Comparison of ENCODE assay signal across 8 mouse cellular contexts in the genomic region with DNA sequence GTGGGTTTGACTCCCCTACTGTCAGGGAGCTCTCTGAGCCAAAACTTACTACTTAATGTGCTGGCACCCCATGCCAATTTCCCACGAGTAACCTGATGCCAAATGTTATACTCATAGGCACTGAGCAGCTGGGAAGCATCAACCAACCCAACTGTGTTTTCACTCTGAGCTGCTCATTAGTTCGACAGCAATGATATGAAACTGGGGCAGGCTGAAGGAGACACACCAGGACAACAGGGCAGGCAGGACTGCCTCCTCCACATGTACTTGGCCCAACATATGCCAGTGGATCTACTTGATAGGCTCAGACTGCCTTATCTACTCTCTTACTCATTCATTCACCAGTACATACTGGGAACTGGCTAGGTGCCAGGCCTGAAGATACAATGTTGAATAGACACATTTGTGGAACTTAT. TPM values are rescaled to one million over a fixed set of nuclear protein-coding genes. Genes with fewer than 3 reads are reported as not detected.
A peak's percentile ranks its signal among the peaks of the same experiment; 100 is the strongest.
DNase-seq lines count a peak whose midpoint lies in the region; ATAC-seq and TF ChIP-seq lines count a peak whose summit lies in the region.

No protein-coding gene starts in this region.

- H3K27me3 ChIP-seq in liver, embryonic 16.5 days (ENCODE audit: control insufficient read depth, insufficient read depth, low read depth, low read length), result no peaks in the 10 kb centered on the region
- no peaks in the 10 kb centered on the region for H3K27me3 ChIP-seq in forebrain, postnatal 0 days (ENCODE audit: insufficient read depth, low read length)

- no peaks in the 10 kb centered on the region for H3K9me3 ChIP-seq in liver, embryonic 16.5 days (replicated peaks; ENCODE audit: control insufficient read depth, low read length)
- H3K9me3 ChIP-seq in forebrain, postnatal 0 days (ENCODE audit: low read length), result no peaks in the 10 kb centered on the region

- no peak overlapping the region for H3K4me2 ChIP-seq in liver, embryonic 16.5 days (ENCODE audit: low read depth, low read length)
- H3K4me2 ChIP-seq in forebrain, postnatal 0 days (ENCODE audit: low read depth), result no peak overlapping the region

- H3K36me3 ChIP-seq in liver, embryonic 16.5 days (ENCODE audit: control insufficient read depth, insufficient read depth), result peaks cover 17% of the 10 kb centered on the region
- H3K36me3 ChIP-seq in forebrain, postnatal 0 days (ENCODE audit: insufficient read depth), result peaks cover 90% of the 10 kb centered on the region

- ATAC-seq in liver, embryonic 16.5 days (ENCODE audit: low read depth), result peak; percentile 66
- ATAC-seq in forebrain, postnatal 0 days, result peak; percentile 89

- 52% methylated on average over 2 of the region's 2 CpGs for WGBS in liver, embryonic 16.5 days (ENCODE audit: insufficient replicate concordance)
- WGBS in forebrain, postnatal 0 days, result 43% methylated on average over 2 of the region's 2 CpGs

- no peak overlapping the region for H3K4me3 ChIP-seq in liver, embryonic 16.5 days (ENCODE audit: low read depth, low read length)
- no peak overlapping the region for H3K4me3 ChIP-seq in forebrain, postnatal 0 days (ENCODE audit: low read depth, low read length)

- H3K4me1 ChIP-seq in liver, embryonic 16.5 days (ENCODE audit: control insufficient read depth, low read depth, low read length), result peaks cover 2% of the 10 kb centered on the region; the same call in 1 of the 2 replicates
- no peaks in the 10 kb centered on the region for H3K4me1 ChIP-seq in forebrain, postnatal 0 days (ENCODE audit: insufficient read depth)

- H3K9ac ChIP-seq in liver, embryonic 16.5 days (ENCODE audit: low read depth, low read length), result no peak overlapping the region
- H3K9ac ChIP-seq in forebrain, postnatal 0 days, result no peak overlapping the region

- DNase-seq in cerebellum, adult 9-10 months, result peak; percentile 21
- no peak for DNase-seq in cerebellum, postnatal 4 days (ENCODE audit: low spot score in 2 of 2)
- no peak for DNase-seq in liver
- DNase-seq in forebrain, postnatal 0 days, result peak; percentile 65
- peak; percentile 52 to 55 for DNase-seq in right cerebral cortex, postnatal 10 days (ENCODE audit: low spot score in 2 of 2)
- DNase-seq in gastrocnemius, adult 8-10 months (ENCODE audit: low spot score in 2 of 2), result no peak
- no peak for DNase-seq in gastrocnemius, postnatal 10 days

- no peak overlapping the region for H3K27ac ChIP-seq in liver, embryonic 16.5 days (ENCODE audit: low read length)
- no peak overlapping the region for H3K27ac ChIP-seq in forebrain, postnatal 0 days (ENCODE audit: low read depth, low read length)

- no peak for TF ChIP-seq CTCF in forebrain, postnatal 0 days (IDR thresholded peaks at IDR 0.05; ENCODE audit: low read depth)

RNA-seq across cellular contexts. Expression of gene Tm9sf4, which starts 25.1 kb away (rescaled TPM):
- 30.9 and 36.2 TPM in 2 replicates for polyA plus RNA-seq in liver, embryonic 16.5 days (2015; fragmentation: Nextera tagmentation; extraction: Ambion mirVana)
- 42.8 and 60.4 TPM in 2 replicates for total RNA-seq in forebrain, postnatal 0 days (2014; rRNA removed)
- 52.5 and 69.3 TPM in 2 replicates for polyA plus RNA-seq in forebrain, postnatal 0 days (2015; fragmentation: Nextera tagmentation; extraction: Ambion mirVana)
- 10 to 100 TPM; 25.5 to 30.3 (median 28.4) TPM for total RNA-seq in gastrocnemius, adult 8-10 months (2022)
- total RNA-seq in gastrocnemius, postnatal 10 days (2021), result 10 to 100 TPM; 49.4 to 67.7 TPM

RNA-seq across cellular contexts. Expression of gene Tspyl3, which starts 39.1 kb away (rescaled TPM):
- 2.0 and 2.4 TPM in 2 replicates for polyA plus RNA-seq in liver, embryonic 16.5 days (2015; fragmentation: Nextera tagmentation; extraction: Ambion mirVana)
- 23.6 and 28.8 TPM in 2 replicates for total RNA-seq in forebrain, postnatal 0 days (2014; rRNA removed)
- 44.3 and 52.2 TPM in 2 replicates for polyA plus RNA-seq in forebrain, postnatal 0 days (2015; fragmentation: Nextera tagmentation; extraction: Ambion mirVana)
- under 1 TPM; 0.22 to 0.48 (median 0.37) TPM for total RNA-seq in gastrocnemius, adult 8-10 months (2022)
- 1 to 10 TPM; 2.5 to 2.7 TPM for total RNA-seq in gastrocnemius, postnatal 10 days (2021)

RNA-seq across cellular contexts. Expression of gene Plagl2, which starts 55.0 kb away (rescaled TPM):
- 13.9 and 16.7 TPM in 2 replicates for polyA plus RNA-seq in liver, embryonic 16.5 days (2015; fragmentation: Nextera tagmentation; extraction: Ambion mirVana)
- total RNA-seq in forebrain, postnatal 0 days (2014; rRNA removed), result 3.7 and 5.1 TPM in 2 replicates
- 2.1 and 2.5 TPM in 2 replicates for polyA plus RNA-seq in forebrain, postnatal 0 days (2015; fragmentation: Nextera tagmentation; extraction: Ambion mirVana)
- total RNA-seq in gastrocnemius, adult 8-10 months (2022), result 1 to 10 TPM; 2.3 to 3.4 (median 3.0) TPM
- 10 to 100 TPM in 1 of 2 experiments, 1 to 10 TPM in 1; 8.3 to 11.9 TPM for total RNA-seq in gastrocnemius, postnatal 10 days (2021)

RNA-seq across cellular contexts. Expression of gene Pofut1, which starts 55.1 kb away (rescaled TPM):
- polyA plus RNA-seq in liver, embryonic 16.5 days (2015; fragmentation: Nextera tagmentation; extraction: Ambion mirVana), result 2.8 and 3.0 TPM in 2 replicates
- total RNA-seq in forebrain, postnatal 0 days (2014; rRNA removed), result 16.0 and 22.9 TPM in 2 replicates
- polyA plus RNA-seq in forebrain, postnatal 0 days (2015; fragmentation: Nextera tagmentation; extraction: Ambion mirVana), result 1.5 and 3.4 TPM in 2 replicates
- 10 to 100 TPM in 3 of 4 experiments, 1 to 10 TPM in 1; 9.2 to 12.3 (median 10.9) TPM for total RNA-seq in gastrocnemius, adult 8-10 months (2022)
- total RNA-seq in gastrocnemius, postnatal 10 days (2021), result 10 to 100 TPM; 24.1 to 29.2 TPM

Comparison
In these comparisons a context has a peak if more than half of its experiments do, and no peak if none do; other contexts are left out.
1. DNase-seq: peak in cerebellum, adult 9-10 months (single experiment), forebrain, postnatal 0 days (single experiment) and right cerebral cortex, postnatal 10 days (2 of 2); none in cerebellum, postnatal 4 days (0 of 2), liver (single experiment), gastrocnemius, adult 8-10 months (0 of 2) and gastrocnemius, postnatal 10 days (single experiment).